Mouse (Mus musculus) testis, adult 2 months (tissue): ENCODE results near the gene Robo2. TPM values are rescaled to one million over a fixed set of nuclear protein-coding genes. Genes with fewer than 3 reads are reported as not detected.

ENCODE experiments used
- H3K27ac ChIP-seq: fragments of 200-500 bp; 2 replicates; pipeline ENCODE4 v1.5.1; 2012; ENCODE audit warnings: low read depth, low read length; ENCODE audit not compliant: control insufficient read depth, insufficient read depth
- H3K27me3 ChIP-seq: fragments of 200-500 bp; 2 replicates; pipeline ENCODE4 v1.6.1; 2012; ENCODE audit warnings: mild to moderate bottlenecking, low read length, moderate library complexity; ENCODE audit not compliant: control insufficient read depth, insufficient read depth
- H3K36me3 ChIP-seq: fragments of 200-500 bp; 2 replicates; pipeline ENCODE4 v1.6.1; 2012; ENCODE audit warnings: mild to moderate bottlenecking, low read length; ENCODE audit not compliant: control insufficient read depth, insufficient read depth
- H3K4me1 ChIP-seq: fragments of 200-500 bp; 2 replicates; pipeline ENCODE4 v1.6.1; 2012; ENCODE audit warnings: low read length; ENCODE audit not compliant: control insufficient read depth, insufficient read depth
- H3K4me3 ChIP-seq: fragments of 200-500 bp; 2 replicates; pipeline ENCODE4 v1.5.1; 2012; ENCODE audit warnings: low read depth, mild to moderate bottlenecking, low read length, moderate library complexity, mixed read lengths; ENCODE audit not compliant: control insufficient read depth
- CTCF ChIP-seq: fragments of 200-500 bp; IDR thresholded peaks from 2 replicates; pipeline ENCODE4 v1.5.1; 2012; ENCODE audit warnings: low read depth, mild to moderate bottlenecking, inconsistent platforms, low read length, moderate library complexity; ENCODE audit not compliant: control insufficient read depth, insufficient read depth, insufficient replicate concordance
- POLR2A ChIP-seq: fragments of 200-500 bp; IDR thresholded peaks from 2 replicates; pipeline ENCODE4 v1.6.1; 2012; ENCODE audit warnings: low read depth, mild to moderate bottlenecking, inconsistent platforms, low read length, moderate library complexity; ENCODE audit not compliant: control insufficient read depth
- polyA plus RNA-seq: library from polyadenylated mRNA; depleted of rRNA; stranded (reverse); fragments of >200 nt; gene quantifications from 2 replicates; pipeline ENCODE4 v1.2.3, GENCODE M21; 2012

Robo2 gene
- polyA plus RNA-seq, 1 experiment: 0.15 TPM

DNA sequence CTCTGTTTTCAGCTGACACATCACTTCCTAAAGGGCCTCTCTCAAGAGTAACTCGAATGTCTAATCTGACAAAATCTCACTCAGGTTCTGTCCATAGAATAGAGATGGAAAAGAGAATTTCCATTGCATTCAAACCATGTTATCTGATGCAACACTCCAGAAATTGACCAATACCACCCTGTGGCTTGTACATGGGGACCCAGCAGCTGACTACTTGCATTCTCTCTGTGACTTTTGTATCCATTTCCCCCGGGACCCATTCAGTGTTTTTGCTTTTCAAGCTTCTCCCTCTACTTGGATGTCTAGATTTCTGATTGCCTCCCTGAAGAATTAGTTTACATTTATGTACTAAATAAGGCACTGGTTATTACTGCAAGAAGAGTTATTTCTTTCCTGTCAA, 15.9 kb downstream of the Robo2 start:
- Histone ChIP-seq H3K4me3 (no peak overlapping the region), H3K27me3 (no peaks in the 10 kb centered on the region), H3K4me1 (no peaks in the 10 kb centered on the region), H3K36me3 (no peaks in the 10 kb centered on the region), H3K27ac (no peak overlapping the region)
- TF ChIP-seq POLR2A (no peak), CTCF (no peak)

DNA sequence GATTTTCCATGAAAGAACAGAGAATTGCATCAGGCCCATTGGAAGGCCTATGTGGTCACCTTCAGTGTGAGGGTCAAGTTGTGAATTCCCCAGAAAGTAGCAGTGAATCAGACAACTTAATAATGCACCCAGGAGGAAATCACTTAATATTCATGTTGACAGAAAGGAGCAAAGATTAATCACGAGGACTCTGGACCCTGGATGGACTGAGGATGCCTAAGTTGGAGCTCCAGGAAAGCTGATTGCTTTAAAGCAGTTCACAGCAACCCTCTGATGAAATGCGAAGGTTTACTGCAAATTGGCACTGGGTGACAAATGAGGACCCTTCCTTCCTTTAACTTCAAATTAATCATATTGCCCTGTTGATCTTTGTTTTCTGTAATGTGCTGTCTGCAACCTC, 32.2 kb downstream of the Robo2 start:
- Histone ChIP-seq H3K4me1 (no peaks in the 10 kb centered on the region), H3K36me3 (no peaks in the 10 kb centered on the region), H3K4me3 (no peak overlapping the region), H3K27ac (no peak overlapping the region), H3K27me3 (no peaks in the 10 kb centered on the region)
- no peak for TF ChIP-seq CTCF
- no peak for TF ChIP-seq POLR2A

DNA sequence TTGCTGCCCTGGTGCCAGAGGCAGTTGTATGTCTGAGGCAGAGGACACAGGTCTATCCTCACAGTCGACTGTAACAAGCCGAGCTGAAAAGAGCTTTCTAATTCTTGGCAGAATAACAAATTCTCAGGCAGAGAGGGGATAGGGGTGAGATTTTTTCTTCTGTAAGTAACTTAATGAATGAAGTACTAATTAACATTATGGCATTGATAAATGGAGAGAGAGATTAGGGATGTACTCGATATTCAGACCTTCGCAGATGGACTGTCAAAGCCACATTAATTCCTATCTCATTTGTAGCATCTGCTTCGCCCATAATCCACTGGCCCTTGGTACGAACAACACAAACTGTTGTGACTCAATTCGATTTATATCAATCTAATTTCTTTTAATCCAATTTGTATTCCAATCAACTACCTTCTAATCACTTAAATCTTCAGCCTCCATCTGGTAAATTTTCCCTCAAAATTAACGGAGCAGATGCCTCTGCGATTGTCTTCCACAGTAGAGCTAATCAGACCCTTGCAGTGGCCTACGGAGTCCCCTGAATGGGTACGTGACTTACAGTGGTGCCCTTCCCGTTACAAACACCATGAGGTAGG, 36.2 kb downstream of the Robo2 start:
- H3K27ac ChIP-seq: no peak overlapping the region
- no peak overlapping the region for H3K4me3 ChIP-seq
- TF ChIP-seq POLR2A (no peak), CTCF (no peak)
- H3K36me3 ChIP-seq: no peaks in the 10 kb centered on the region
- no peaks in the 10 kb centered on the region for H3K4me1 ChIP-seq
- H3K27me3 ChIP-seq: no peaks in the 10 kb centered on the region

DNA sequence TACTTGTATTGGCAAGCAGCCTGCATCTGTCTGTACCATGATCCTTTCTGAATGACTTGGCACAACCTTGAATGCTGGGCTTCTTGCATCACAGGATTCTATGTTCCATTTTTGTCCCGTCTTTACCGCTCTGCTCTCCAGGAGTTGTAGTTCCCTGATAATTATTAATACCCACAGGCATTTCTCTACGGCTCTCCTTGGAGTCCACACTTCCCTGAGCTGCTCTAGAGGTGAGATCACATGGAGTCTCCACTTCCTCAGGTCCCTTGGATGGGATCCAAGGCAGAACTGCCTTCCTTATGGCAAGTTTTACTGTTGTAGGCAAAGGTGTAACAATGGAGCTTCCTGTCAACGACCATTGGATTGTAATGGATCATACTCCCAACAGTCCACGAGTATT, 37.1 kb downstream of the Robo2 start:
- no peak for TF ChIP-seq CTCF
- TF ChIP-seq POLR2A: no peak

DNA sequence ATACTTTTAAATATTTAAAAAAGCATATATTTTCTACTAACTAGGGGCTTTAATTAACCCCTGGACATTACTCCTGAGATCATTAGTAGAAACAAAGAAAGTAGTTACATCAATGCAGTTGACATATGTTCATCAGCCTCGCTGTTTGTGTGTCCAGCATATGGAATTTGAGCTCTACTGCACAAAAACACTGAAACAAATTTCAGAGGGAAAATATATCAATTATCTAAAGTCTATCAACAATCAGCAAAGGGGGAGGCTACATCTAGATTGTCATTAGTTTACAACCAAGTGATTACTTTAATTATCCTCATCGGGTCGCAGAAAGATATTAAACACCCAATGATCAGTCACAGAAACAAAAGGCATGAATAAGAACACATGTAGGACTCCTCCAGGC, 38.2 kb downstream of the Robo2 start:
- H3K4me3 ChIP-seq: no peak overlapping the region
- no peak for TF ChIP-seq POLR2A
- no peak for TF ChIP-seq CTCF
- no peaks in the 10 kb centered on the region for H3K4me1 ChIP-seq

More for the DNA sequence above, 37.1 kb downstream of the Robo2 start:
- no peaks in the 10 kb centered on the region for H3K36me3 ChIP-seq
- H3K27me3 ChIP-seq: no peaks in the 10 kb centered on the region
- no peak overlapping the region for H3K27ac ChIP-seq
- H3K4me3 ChIP-seq: no peak overlapping the region
- no peaks in the 10 kb centered on the region for H3K4me1 ChIP-seq

DNA sequence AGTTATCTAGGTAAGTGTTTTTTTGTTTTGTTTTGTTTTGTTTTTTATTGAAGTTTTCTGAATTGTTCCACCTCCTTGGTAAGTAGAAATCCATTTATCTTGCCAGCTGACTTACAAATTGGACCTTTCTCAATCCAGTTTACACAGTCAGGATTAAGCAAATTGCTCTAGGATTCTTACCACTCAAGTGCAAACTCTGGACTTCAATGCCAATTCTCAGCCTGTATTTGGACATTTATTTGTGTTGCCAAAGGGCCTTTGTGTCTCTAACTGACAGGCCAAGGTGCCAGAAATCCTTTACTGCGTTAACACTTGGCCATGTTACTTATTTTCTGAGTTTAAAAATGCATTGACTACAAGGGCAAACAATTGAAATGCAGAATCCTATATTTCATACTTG, 38.7 kb downstream of the Robo2 start:
- H3K4me1 ChIP-seq: no peaks in the 10 kb centered on the region
- TF ChIP-seq CTCF: no peak
- no peak for TF ChIP-seq POLR2A
- no peaks in the 10 kb centered on the region for H3K27me3 ChIP-seq
- H3K27ac ChIP-seq: no peak overlapping the region
- H3K4me3 ChIP-seq: no peak overlapping the region
- no peaks in the 10 kb centered on the region for H3K36me3 ChIP-seq

More for the DNA sequence above, 38.2 kb downstream of the Robo2 start:
- H3K36me3 ChIP-seq: no peaks in the 10 kb centered on the region
- H3K27me3 ChIP-seq: no peaks in the 10 kb centered on the region
- H3K27ac ChIP-seq: no peak overlapping the region

DNA sequence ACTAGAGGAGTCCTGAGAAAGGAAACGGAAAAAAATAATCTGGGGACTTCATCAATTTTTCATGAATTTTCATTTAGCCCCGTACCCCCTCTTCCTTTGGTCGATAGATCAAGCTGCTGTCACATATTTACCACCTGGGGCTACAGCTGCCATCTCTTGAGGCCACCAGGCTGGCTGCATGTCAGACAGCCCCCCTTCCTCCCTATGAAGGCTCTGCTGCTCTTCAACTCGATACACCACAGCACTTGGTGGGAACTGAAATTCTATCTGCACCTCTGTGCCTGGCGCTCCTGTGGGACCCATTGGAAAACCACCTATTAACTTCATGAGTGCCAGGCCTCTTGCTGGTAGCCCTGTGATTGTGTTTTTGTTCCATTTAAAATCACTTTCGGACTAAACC, 63.2 kb downstream of the Robo2 start:
- Histone ChIP-seq H3K27me3 (no peaks in the 10 kb centered on the region), H3K36me3 (no peaks in the 10 kb centered on the region), H3K4me3 (no peak overlapping the region), H3K27ac (no peak overlapping the region), H3K4me1 (no peaks in the 10 kb centered on the region)
- TF ChIP-seq POLR2A (no peak), CTCF (no peak)

DNA sequence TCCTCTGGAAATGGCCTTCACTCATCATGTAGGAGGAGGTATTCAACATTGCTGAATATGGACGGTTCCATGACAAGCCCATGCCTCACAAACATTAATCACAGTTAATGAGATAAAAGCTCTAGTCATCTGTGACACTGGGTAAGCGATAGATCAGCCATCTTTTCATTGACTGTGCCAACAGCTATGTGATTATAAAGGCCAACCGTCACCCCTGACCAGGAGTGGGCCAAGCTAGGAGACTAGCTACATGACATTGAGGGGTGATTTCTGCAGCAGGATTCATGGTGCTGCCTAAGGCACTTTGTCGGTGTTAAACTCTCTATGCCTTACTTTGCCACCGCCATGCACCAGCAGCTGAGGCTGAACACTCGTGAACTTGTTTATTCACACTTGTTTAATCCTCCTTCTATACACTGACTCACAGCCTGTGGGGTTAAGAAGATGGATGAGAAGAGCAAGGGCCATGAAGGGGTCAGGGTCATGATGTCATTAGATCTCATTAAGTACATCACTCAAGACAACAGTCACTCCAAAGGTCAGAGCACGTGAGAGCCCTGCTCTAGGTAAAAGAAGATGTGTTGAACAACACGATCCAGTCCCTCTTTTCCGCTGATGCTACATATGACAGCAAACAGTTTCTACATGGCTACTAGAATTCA, 72.5 kb downstream of the Robo2 start:
- TF ChIP-seq CTCF (no peak), POLR2A (no peak)
- Histone ChIP-seq H3K4me3 (no peak overlapping the region), H3K4me1 (no peaks in the 10 kb centered on the region), H3K27ac (no peak overlapping the region), H3K36me3 (no peaks in the 10 kb centered on the region), H3K27me3 (no peaks in the 10 kb centered on the region)
